Mouse (Mus musculus) embryonic facial prominence, embryonic 10.5 days (tissue): ENCODE measurements around the gene Cpa2. TPM values are rescaled to one million over a fixed set of nuclear protein-coding genes. Genes with fewer than 3 reads are reported as not detected.

Experiments
- DNase-seq: peaks from one replicate; pipeline ENCODE4 v3.0.0-alpha.2; 2017; ENCODE audit warnings: low spot score
- H3K27ac ChIP-seq: fragments of 300-500 bp; sonication (generic); replicated peaks from 2 replicates; pipeline ENCODE4 v1.5.1; 2016; ENCODE audit warnings: mild to moderate bottlenecking
- H3K27me3 ChIP-seq: fragments of 300-500 bp; sonication (generic); replicated peaks from 2 replicates; pipeline ENCODE4 v1.6.1; 2016; ENCODE audit warnings: low read depth, mild to moderate bottlenecking; ENCODE audit not compliant: poor library complexity, severe bottlenecking
- H3K36me3 ChIP-seq: fragments of 300-500 bp; sonication (generic); replicated peaks from 2 replicates; pipeline ENCODE4 v1.6.1; 2016; ENCODE audit warnings: mild to moderate bottlenecking, moderate library complexity
- H3K4me1 ChIP-seq: fragments of 300-500 bp; sonication (generic); 2 replicates; pipeline ENCODE4 v1.6.1; 2016
- H3K4me3 ChIP-seq: fragments of 300-500 bp; sonication (generic); 2 replicates; pipeline ENCODE4 v1.5.1; 2016; ENCODE audit warnings: mild to moderate bottlenecking, moderate library complexity
- H3K9me3 ChIP-seq: fragments of 300-500 bp; sonication (generic); 2 replicates; pipeline ENCODE4 v1.6.1; 2016; ENCODE audit warnings: mild to moderate bottlenecking
- WGBS: fragments of 180-500 bp; shearing (Covaris S2); methylation state at CpG from one replicate; pipeline ENCODE4 v1.1.7; 2016; 5-methylcytosine and 5-hydroxymethylcytosine counted together
- polyA plus RNA-seq: library from polyadenylated mRNA; unstranded; fragments of >200 nt; fragmentation: Nextera tagmentation; extraction: Ambion mirVana; gene quantifications from 2 replicates; pipeline ENCODE4 v1.2.1, GENCODE M21; 2016

The Cpa2 gene
- polyA plus RNA-seq, 1 experiment from 2014 or later, result 18.9 TPM

DNA sequence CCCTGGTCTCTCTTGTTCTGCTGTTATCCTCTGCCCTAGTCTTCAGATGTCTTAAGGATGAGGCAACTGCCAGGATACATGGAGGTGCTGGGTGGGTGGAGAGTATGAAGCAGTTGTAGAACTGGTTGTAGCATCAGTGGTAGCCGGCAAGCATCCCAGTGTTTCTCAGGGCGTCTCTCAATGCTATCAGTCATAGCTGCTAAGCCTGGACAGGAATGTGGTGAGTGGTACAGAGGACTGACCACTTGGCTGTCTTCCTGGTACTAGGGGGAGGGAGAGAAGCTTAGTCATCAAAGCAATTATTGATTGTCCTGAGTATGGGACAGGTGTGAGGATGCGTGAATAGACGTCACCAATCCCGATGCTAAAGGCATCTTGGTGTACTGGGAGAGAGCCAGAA, 28.6 kb downstream of the Cpa2 start:
- no peaks in the 10 kb centered on the region for H3K27me3 ChIP-seq
- no peak for DNase-seq
- peaks cover 23% of the 10 kb centered on the region for H3K4me1 ChIP-seq
- no peaks in the 10 kb centered on the region for H3K9me3 ChIP-seq
- no peaks in the 10 kb centered on the region for H3K36me3 ChIP-seq
- no peak overlapping the region for H3K4me3 ChIP-seq
- no peak overlapping the region for H3K27ac ChIP-seq
- WGBS, result 94% methylated on average over 5 of the region's 5 CpGs

DNA sequence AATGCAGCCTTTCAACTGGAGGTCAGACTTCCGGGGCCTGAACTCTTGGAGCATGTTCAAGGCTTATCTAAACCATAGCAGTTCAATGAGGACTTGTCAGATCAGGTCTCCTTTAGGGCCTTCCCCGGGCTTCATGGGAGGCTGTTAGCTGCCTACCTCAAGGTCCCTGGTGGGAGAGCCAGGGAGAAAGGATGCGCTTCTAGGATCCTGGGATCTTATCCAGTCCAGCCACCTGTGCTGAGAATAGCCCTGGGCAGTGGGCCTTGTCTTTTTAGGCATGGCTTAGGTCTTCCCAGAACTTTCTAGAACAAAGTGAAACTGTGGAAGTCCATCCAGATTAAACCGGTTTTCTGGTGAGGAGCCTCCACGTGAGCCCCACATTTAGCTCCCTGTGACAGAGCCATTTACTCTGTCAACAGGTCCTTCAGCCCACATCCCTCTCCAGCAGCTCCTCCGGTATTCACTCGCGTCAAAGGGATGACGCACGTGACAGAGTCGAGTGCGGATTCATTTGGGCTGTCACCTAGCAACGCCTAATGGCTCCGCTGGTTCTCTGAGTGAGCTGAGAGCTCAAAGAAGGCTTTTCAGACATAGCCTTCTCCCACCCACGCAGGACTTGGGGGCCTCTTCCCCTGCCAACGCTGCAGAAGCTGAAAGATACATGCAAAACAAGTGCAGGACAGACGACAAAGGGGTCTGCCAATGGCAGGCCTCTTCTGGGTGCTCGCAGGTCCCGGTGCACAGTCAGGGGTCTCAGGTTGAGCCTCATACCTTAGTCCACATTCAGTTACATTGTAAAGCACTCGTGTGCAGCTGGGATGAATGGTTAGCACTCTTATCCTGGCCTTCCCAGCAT, 31.3 kb downstream of the Cpa2 start:
- peak overlapping the region; percentile 76 for H3K27ac ChIP-seq
- H3K4me3 ChIP-seq, result no peak overlapping the region
- peak; percentile 55 for DNase-seq
- no peaks in the 10 kb centered on the region for H3K9me3 ChIP-seq
- peaks cover 44% of the 10 kb centered on the region for H3K4me1 ChIP-seq
- no peaks in the 10 kb centered on the region for H3K27me3 ChIP-seq
- no peaks in the 10 kb centered on the region for H3K36me3 ChIP-seq
- WGBS, result 68% methylated on average over 20 of the region's 20 CpGs

DNA sequence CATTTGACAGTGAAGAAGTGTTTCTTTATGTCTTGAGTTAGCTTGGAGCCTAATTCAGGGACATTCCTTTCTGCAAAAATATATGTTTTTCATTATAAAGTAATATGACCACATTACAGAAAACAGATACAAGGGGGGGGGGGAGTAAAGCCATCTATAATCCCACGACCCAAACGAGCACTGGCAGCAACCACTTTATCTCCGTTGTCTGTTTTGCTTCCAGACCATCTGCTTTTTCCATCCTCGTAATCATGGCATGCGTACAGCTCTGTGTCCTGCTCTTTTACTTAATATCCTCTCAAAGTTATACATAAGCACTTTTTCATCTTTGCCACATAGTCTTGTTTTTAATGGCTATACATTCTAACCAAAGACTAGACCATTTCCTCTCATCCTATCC, 32.0 kb downstream of the Cpa2 start:
- DNase-seq, result no peak
- Histone ChIP-seq H3K4me3 (no peak overlapping the region), H3K27ac (peak overlapping the region; percentile 76), H3K36me3 (no peaks in the 10 kb centered on the region), H3K4me1 (peaks cover 44% of the 10 kb centered on the region), H3K27me3 (no peaks in the 10 kb centered on the region), H3K9me3 (no peaks in the 10 kb centered on the region)
- 75% methylated on average over 5 of the region's 5 CpGs for WGBS

DNA sequence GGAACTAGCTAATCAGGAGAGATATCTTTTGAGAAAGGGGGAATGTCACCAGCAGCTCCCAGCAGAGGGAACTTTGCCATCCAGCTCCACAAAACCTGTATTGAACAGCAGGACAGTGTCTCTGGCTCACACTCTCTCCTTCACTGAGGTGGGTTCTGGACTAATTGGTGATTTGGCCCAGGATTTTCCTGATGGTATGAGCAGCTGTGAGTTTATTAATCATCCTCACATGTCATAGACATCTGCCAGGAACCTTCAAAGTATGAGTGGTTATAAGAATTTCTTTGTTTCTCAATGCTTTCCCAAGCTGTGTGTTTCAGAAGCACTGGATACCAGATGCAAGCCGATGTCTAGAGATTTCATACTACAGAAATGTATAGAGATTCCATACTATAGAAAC, 33.6 kb downstream of the Cpa2 start:
- WGBS, result 97% methylated on average over 1 of the region's 1 CpGs
- no peak for DNase-seq
- Histone ChIP-seq H3K4me3 (no peak overlapping the region), H3K4me1 (peaks cover 48% of the 10 kb centered on the region), H3K36me3 (no peaks in the 10 kb centered on the region), H3K27me3 (no peaks in the 10 kb centered on the region), H3K27ac (peak overlapping the region; percentile 68), H3K9me3 (no peaks in the 10 kb centered on the region)

DNA sequence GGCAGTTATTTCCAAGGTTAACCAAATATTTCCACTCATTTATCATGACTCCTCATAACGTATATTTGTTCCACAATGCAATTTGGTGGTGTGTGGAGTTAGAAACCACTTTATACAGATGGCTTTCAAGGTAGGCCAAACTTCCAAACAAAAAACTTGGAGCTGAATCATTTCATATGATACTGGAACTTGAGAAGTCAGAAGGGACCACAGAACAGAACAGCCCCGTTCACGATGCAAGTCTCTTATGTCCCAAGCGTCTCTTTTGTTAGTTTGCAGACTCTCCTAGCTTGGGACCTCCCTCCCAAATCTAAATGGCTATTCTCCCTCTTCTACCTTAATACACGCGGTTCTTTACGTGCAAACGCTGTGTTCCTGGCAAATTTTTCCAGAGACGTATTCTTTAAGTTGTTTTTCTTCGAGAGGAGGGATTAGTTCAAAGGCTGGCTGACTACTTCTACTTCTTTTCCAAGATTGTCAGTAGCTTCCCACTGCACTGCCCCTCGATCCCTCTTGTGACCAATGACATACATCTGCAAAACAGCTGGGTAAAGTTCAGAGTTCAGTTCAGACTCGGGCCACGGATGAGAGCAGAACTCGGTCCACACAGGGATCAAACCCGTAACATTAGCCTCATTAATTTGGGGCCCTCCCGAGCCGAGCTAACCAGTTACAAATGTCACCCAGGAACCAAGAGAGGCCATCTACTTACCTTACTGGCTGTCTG, 35.3 kb downstream of the Cpa2 start:
- peak; percentile 34 for DNase-seq
- WGBS, result 57% methylated on average over 17 of the region's 17 CpGs
- Histone ChIP-seq H3K27ac (peak overlapping the region; percentile 82), H3K4me3 (no peak overlapping the region), H3K4me1 (peaks cover 64% of the 10 kb centered on the region), H3K27me3 (no peaks in the 10 kb centered on the region), H3K9me3 (no peaks in the 10 kb centered on the region), H3K36me3 (no peaks in the 10 kb centered on the region)

DNA sequence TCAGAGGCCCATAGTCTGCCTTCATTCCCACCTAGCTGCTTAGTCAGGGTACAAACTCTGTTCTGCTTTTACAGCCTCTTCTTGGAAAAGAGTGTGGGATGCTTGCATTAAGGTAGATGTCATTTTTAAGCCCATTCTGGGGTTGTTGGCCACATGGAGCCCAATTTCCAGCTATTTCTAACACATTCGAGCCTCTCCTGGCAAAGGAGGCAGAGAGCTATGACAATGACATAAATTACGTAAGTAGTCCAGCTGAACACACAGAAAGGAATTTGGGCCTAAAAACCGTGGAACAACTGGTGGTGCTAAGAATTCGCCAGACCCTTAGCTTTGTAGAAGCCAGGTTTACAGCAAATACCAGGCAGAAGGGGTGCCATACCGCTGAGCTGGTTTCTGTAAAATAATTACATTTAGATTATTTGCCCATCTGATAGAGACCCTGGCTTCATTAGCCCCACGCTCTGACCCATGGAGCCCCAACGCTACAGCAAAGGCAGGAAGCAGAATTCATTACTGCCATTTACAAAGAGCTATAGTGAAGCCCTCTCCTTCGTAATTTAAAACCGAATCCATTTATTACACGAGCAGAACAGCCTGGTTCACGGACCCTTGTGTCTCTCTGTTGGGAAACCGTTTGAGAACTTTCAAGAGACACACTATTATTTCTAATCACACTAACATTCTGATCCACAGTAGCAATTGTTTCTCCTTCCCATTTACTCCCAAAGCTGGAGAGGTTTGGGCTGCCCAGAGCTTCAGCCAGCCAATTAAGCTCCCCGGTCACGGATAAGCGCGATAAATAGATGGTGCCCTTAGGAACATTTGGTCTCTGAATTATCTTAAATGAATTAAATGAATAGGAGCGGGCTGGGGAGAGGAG, 38.8 kb downstream of the Cpa2 start:
- DNase-seq, result no peak
- no peaks in the 10 kb centered on the region for H3K36me3 ChIP-seq
- H3K4me3 ChIP-seq, result no peak overlapping the region
- H3K4me1 ChIP-seq, result peaks cover 40% of the 10 kb centered on the region
- H3K27me3 ChIP-seq, result no peaks in the 10 kb centered on the region
- peak overlapping the region; percentile 81 for H3K27ac ChIP-seq
- H3K9me3 ChIP-seq, result no peaks in the 10 kb centered on the region
- 61% methylated on average over 17 of the region's 17 CpGs for WGBS

DNA sequence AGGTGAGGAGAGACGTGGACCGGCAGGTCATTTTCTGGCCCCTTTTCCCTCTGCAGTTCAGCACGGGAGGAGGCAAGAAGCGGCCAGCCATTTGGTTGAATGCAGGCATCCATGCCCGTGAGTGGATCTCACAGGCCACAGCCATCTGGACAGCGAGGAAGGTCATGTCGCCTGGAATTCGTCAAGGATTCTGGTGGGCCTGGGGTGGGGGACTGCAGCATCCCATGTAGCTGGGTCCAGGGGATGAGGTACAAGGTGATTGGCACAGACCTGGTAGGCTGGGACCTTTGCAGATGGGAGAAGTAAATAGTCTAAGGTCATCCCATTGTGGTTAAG, 39.4 kb downstream of the Cpa2 start:
- Histone ChIP-seq H3K36me3 (no peaks in the 10 kb centered on the region), H3K27me3 (no peaks in the 10 kb centered on the region), H3K4me1 (peaks cover 35% of the 10 kb centered on the region), H3K4me3 (no peak overlapping the region), H3K27ac (peak overlapping the region; percentile 81), H3K9me3 (no peaks in the 10 kb centered on the region)
- peak; percentile 37 for DNase-seq
- 53% methylated on average over 8 of the region's 8 CpGs for WGBS

DNA sequence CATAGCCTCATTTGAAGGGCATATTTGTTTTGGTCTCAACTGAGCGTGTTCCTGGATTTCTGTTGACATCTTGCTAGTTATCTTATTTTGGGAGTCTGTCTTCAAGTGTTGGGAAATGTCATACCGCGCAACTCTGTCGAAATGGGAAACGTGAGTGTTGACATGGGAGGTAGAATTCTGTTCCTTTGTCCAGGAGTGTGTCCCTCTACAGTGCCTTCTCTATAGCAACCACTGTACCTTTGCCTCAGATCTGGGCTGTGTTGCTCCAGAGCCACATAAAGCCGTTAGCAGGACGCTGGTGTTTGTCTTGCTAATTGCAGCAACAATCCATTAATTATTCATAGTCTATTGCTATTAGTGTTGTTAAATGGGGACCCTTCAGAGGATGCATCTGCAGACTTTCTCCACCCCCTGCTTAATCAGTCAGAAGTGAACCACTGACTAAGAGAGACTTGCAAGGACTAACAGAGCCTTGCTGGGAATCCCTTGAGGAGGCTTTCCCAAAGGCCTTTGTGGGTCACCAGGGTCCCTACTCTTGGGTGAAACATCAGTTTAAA, 45.6 kb downstream of the Cpa2 start:
- Histone ChIP-seq H3K27me3 (no peaks in the 10 kb centered on the region), H3K9me3 (no peaks in the 10 kb centered on the region), H3K4me3 (no peak overlapping the region), H3K36me3 (no peaks in the 10 kb centered on the region), H3K27ac (no peak overlapping the region; the same call in 1 of the 2 replicates), H3K4me1 (peaks cover 17% of the 10 kb centered on the region)
- no peak for DNase-seq
- 84% methylated on average over 7 of the region's 7 CpGs for WGBS

DNA sequence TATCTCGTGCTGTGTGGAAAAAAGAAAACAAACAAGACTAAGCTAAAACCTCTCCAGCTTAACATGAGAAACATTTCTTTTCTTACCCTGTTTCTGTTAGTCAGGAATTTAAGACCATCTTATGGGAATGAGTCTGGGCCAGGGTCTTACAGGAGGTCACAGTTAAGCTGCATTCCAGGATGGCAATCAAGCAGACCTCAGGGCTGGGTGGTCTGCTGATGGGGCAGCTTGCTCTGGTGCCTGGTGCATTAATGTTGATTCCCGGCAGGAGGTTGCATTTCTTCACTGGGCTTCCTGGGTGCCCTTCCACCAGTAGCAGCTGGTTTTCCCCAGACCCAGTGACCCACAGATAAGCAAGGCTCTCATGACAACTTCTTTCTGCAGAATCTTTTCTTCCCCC, 48.4 kb downstream of the Cpa2 start:
- DNase-seq, result no peak
- 42% methylated on average over 2 of the region's 2 CpGs for WGBS

DNA sequence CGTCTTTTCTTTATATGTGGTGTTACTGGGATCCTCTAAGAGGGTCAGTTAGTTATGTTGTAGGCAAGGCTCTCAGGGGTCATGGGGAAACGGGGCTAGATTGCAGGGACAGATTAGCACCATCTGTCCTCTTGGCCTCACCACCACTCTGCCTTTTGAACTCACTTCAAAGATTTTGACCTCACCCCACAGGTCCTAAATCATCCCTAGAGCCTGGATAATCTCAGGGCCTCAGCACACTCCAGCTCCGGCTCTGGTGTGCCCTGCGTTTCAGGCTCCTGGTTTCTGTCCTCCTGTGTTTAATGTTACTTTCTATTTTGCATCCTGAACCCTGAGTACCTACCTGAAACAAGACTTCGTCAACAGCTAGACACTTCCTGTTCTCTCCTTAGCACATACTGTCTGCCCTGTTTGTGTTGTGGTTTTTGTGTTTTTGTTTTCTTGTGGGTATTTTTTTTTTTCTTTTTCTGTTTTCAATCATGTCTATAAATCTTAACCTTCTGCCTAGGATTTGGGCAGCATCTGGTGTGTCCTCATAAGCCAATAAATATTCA, 50.5 kb downstream of the Cpa2 start:
- Histone ChIP-seq H3K4me1 (peaks cover 22% of the 10 kb centered on the region), H3K36me3 (no peaks in the 10 kb centered on the region), H3K4me3 (no peak overlapping the region), H3K27ac (peak overlapping the region; percentile 36; the same call in 1 of the 2 replicates), H3K9me3 (no peaks in the 10 kb centered on the region), H3K27me3 (no peaks in the 10 kb centered on the region)
- WGBS, result 53% methylated on average over 5 of the region's 5 CpGs
- DNase-seq, result no peak

More for the DNA sequence above, 48.4 kb downstream of the Cpa2 start:
- H3K36me3 ChIP-seq, result no peaks in the 10 kb centered on the region
- no peak overlapping the region for H3K4me3 ChIP-seq
- H3K4me1 ChIP-seq, result peaks cover 22% of the 10 kb centered on the region
- peak overlapping the region; percentile 64 for H3K27ac ChIP-seq
- no peaks in the 10 kb centered on the region for H3K9me3 ChIP-seq
- no peaks in the 10 kb centered on the region for H3K27me3 ChIP-seq

DNA sequence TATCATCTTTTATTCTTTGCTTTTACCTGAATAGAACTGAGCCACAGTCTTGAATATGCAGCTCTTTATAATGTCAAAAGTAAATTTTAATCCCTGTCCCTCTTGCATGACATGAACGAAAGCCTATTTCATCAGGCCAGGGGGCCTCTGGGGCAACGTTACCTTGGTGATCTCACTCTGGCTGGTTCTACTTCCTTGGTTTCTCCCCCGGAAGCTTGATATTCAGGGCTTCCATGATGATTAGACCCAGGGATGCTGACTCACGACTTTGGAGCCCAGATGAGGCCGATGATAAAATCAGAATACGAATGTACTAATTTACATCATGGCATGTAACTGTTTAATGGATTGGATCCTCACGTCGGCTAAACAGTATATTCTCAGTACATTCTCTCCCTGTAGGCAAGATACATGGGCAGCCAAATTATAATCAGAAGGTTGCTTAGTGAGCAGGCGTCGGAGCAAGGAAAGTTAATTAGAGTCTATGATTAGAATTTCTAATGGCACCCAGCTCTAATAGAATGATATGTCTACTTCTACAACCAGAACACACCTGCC, 51.1 kb downstream of the Cpa2 start:
- Histone ChIP-seq H3K4me3 (no peak overlapping the region), H3K27me3 (no peaks in the 10 kb centered on the region), H3K4me1 (peaks cover 26% of the 10 kb centered on the region), H3K9me3 (no peaks in the 10 kb centered on the region), H3K27ac (0 out of 2 replicates have a peak overlapping the region, but pooled peaks have one; percentile 30), H3K36me3 (no peaks in the 10 kb centered on the region)
- DNase-seq, result no peak
- 85% methylated on average over 10 of the region's 10 CpGs for WGBS
